Mouse (Mus musculus) kidney, postnatal 10 days (tissue): Measurements from ENCODE around the gene H2-M11.

ENCODE experiments used
- DNase-seq: peaks from one replicate; pipeline ENCODE4 v3.0.0; 2021; ENCODE audit warnings: mixed read lengths

Gene H2-M11

DNA sequence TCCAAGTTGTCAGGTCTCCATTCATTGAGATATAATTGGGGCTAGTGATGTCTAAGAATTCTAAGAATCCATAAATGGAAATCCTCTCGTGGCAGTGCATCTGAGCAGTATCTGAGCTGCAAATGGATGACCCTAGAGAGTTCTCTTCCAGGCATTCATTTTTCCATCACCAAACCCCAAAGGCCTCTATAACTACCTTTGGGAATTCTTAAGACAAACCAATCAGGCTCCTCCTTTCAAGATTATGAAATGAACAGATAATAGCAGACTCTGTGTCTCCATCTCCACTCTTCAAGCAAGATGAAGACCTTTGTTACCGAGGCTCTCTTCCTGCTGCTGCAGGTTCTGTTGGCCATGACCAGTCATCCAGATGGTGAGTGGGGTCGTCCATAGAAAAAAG lies at the start of gene H2-M11:
H2-M11 (plus strand) TSS at position 301 of the 400 bp plus-strand sequence.
- no peak for DNase-seq

DNA sequence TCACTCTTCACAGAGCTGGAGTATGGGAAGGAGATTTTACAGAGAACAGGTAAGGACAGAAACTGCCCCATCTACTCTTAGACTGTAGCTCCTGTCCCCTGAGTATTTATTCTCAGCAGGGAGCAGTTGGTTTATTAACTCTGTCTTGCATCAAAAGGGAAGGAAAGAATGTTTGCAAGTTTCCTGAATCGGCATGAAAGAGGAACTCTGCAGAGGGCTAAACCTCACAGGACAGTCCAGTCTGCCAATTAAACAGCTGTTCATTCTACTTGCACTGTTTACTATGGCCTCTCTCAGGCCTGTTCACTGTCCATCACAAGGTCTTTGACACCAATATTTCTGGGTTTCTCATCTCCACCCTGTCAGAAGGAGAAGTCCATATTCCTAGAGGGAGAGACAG lies 46.4 kb upstream of the H2-M11 start:
- DNase-seq, result no peak

DNA sequence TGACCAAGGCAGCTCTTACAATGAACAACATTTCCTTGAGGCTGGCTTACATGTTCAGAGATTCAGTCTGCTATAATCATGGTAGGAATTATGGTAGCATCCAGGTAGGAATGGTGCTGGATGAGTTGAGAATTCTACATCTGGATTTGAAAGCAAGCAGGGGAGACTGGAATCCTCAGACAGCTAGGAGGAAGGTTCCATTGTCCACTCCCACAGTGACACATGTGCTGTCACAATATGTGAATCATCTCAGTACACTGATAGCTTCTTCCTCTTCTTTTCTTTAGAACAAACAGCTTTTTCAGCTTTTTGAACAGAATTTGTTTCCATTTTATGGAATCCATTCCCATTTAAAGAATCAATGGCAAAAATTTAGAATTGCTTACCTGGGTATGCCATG lies 43.0 kb upstream of the H2-M11 start:
- DNase-seq, result no peak
